Mouse (Mus musculus) ES-E14 (cell line): Measurements from ENCODE around the gene Gli3.

ENCODE experiments used
- MAFK ChIP-seq: IDR thresholded peaks from 2 replicates; pipeline ENCODE4 v1.6.1; 2014; ENCODE audit warnings: mild to moderate bottlenecking, low read depth, low read length, inconsistent platforms; ENCODE audit not compliant: insufficient read depth
- ZNF384 ChIP-seq: IDR thresholded peaks from 2 replicates; pipeline ENCODE4 v1.6.1; 2012; ENCODE audit warnings: low read depth, low read length, inconsistent platforms

GRCm38 (mm10) chr13:15762901-15763417 lies 299.9 kb downstream of the Gli3 start:
- no peak for TF ChIP-seq MAFK
- no peak for TF ChIP-seq ZNF384
